ENCODE assay signal across 8 mouse cellular contexts in genomic region chr3:52179686-52180085, GRCm38 (mm10).
DNase-seq lines count a peak whose midpoint lies in the region; ATAC-seq and TF ChIP-seq lines count a peak whose summit lies in the region.

No protein-coding gene starts in this region.

- H3K4me1 ChIP-seq in hindbrain, embryonic 13.5 days (replicated peaks): peaks cover 49% of the 10 kb centered on the region

- under 1% methylated on average over 12 of the region's 12 CpGs for WGBS in hindbrain, embryonic 13.5 days

- no peaks in the 10 kb centered on the region for H3K27me3 ChIP-seq in hindbrain, embryonic 13.5 days

- ATAC-seq in hindbrain, embryonic 13.5 days (ENCODE audit: low FRiP score): peak; percentile 84
- ATAC-seq in erythroblast, adult 5-6 weeks (replicated peaks; ENCODE audit: low FRiP score, poor library complexity, severe bottlenecking): no peak

- DNase-seq in adipocyte (ENCODE audit: low spot score): peak; percentile 89
- DNase-seq in cerebellum, postnatal 36 days: peak; percentile 40 to 51
- DNase-seq in gastrocnemius, adult 2 months: peak; percentile 86
- DNase-seq in layer of hippocampus, postnatal 25 days (ENCODE audit: extremely low spot score in 1 of 2, low spot score in 1 of 2): peak; percentile 28 to 31
- DNase-seq in lung, postnatal 36 days: peak; percentile 87
- peak; percentile 42 to 53 for DNase-seq in right cerebral cortex, adult 2 months (ENCODE audit: low spot score in 2 of 2)

- peak overlapping the region; percentile 44 for H3K4me2 ChIP-seq in hindbrain, embryonic 13.5 days

- TF ChIP-seq CTCF in gastrocnemius, adult 2 months (IDR thresholded peaks at IDR 0.05): no peak

- no peaks in the 10 kb centered on the region for H3K36me3 ChIP-seq in hindbrain, embryonic 13.5 days

- peak overlapping the region; percentile 81 for H3K27ac ChIP-seq in gastrocnemius, adult 2 months
- peak overlapping the region; percentile 94 for H3K27ac ChIP-seq in hindbrain, embryonic 13.5 days

- no peaks in the 10 kb centered on the region for H3K9me3 ChIP-seq in hindbrain, embryonic 13.5 days

- H3K4me3 ChIP-seq in gastrocnemius, adult 2 months: peak overlapping the region; percentile 48
- H3K4me3 ChIP-seq in hindbrain, embryonic 13.5 days: peak overlapping the region; percentile 14; the same call in 1 of the 2 replicates

- intact Hi-C loops in gastrocnemius, adult 2 months (cut with DNase I): loop anchor here (5.0 kb wide), 1 partner anchor 72 kb away; the partner anchor contains the start of gene Maml3

- H3K9ac ChIP-seq in hindbrain, embryonic 13.5 days: peak overlapping the region; percentile 65

Comparison
In these comparisons a context has a peak if more than half of its experiments do, and no peak if none do; other contexts are left out.
1. DNase-seq: peak in every context shown above with its lines; median percentile 89 in adipocyte; 87 in lung, postnatal 36 days; 86 in gastrocnemius, adult 2 months; 48 in right cerebral cortex, adult 2 months; 46 in cerebellum, postnatal 36 days; 30 in layer of hippocampus, postnatal 25 days.